Mouse (Mus musculus) neutrophil, adult 83 days (primary cell): ENCODE results near the gene Olfr679. TPM values are rescaled to one million over a fixed set of nuclear protein-coding genes. Genes with fewer than 3 reads are reported as not detected.

Experiments
- total RNA-seq, 2 experiments: library from RNA; stranded (reverse); gene quantifications; one replicate each; pipeline ENCODE4 v1.2.4; 2023

Gene Olfr679
- not detected for total RNA-seq

GRCm38 (mm10) chr7:105080905-105081304, at the start of gene Olfr679:
Gene Olfr679 (plus strand): TSS chr7:105081205.

DNA sequence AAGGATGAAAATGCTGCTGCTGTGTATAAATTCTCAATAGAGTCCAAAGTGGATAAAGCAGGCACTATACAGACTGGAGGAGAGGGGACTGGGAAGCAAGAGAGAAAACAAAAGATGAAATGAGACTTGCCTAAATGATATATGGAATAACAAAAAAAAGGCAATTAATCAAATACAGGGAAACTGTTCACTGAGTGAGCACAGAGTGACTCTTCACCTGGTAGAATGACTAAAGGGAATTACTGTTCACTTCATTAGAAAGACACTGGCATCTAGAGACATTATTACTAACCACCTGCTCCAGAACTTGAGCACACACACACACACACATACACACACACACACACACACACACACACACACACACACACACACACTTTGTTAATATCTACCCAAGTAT, 48.6 kb upstream of the Olfr679 start, which contains the start of gene Olfr676:
Olfr676 (plus strand) TSS at position 301 of the 400 bp plus-strand sequence.

GRCm38 (mm10) chr7:105064175-105064574, 16.8 kb upstream of the Olfr679 start, which contains the start of gene Olfr678:
Gene Olfr678 (plus strand): TSS chr7:105064475.

DNA sequence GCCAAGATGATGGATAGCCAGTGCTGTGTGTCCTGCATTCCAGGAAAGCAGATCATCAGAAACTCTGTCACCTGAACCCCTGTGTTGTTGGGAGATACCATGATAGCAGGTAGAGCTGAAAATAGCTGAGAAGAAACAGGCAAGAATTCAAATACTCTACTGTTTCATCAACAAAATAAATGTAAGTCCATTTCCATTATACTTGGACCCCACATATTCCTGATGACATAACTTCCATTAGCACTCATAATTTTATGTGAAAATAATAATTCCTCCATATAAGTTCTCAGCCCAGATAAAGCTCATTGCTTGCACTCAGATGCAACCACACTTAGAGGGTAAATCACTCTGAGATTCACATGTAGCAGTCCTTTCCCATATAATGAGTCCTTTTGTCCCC, 11.7 kb downstream of the Olfr679 start, which contains the start of gene Olfr680-ps1:
Olfr680-ps1 (minus strand) TSS at position 101 of the 400 bp plus-strand sequence.

DNA sequence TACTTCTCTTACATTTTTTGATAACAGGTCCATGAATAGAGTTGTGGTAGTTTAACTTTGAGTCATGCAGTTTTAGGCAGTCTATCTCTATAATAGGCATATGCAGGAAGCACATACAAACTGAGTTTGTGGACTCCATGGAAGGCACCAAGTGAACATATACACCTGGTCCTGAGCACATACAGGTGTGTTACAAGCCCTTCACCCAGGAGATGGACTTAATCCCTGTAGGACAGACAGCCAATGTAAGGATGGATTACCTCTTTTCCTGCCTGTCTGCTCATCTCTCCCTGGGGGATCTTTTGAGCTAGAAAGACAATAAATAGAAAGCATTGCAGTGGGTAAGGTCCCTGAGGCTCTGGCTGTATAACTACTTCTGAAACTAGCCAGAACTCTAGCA, 35.5 kb downstream of the Olfr679 start, which contains the start of gene Olfr681:
Olfr681 (plus strand) TSS at position 301 of the 400 bp plus-strand sequence.

Other genes with a start within 250 kb of the Olfr679 start
- gene Usp17lb, start 238.6 kb upstream of the Olfr679 start, total RNA-seq = not detected
- gene Usp17la, start 224.2 kb upstream of the Olfr679 start, total RNA-seq = under 1 TPM in 1 of 2 experiments, not detected in 1; 0.13 TPM
- gene Olfr665, start 203.2 kb upstream of the Olfr679 start, total RNA-seq = not detected
- not detected for gene Olfr666, start 185.3 kb upstream of the Olfr679 start, total RNA-seq
- not detected for gene Olfr667, start 159.7 kb upstream of the Olfr679 start, total RNA-seq
- not detected for gene Olfr668, start 153.1 kb upstream of the Olfr679 start, total RNA-seq
- gene Olfr669, start 147.0 kb upstream of the Olfr679 start, total RNA-seq = not detected
- not detected for gene Olfr670, start 118.6 kb upstream of the Olfr679 start, total RNA-seq
- gene Olfr671, start 102.1 kb upstream of the Olfr679 start, total RNA-seq = not detected
- gene Olfr672, start 79.2 kb upstream of the Olfr679 start, total RNA-seq = not detected
- not detected for gene Olfr675, start 52.7 kb upstream of the Olfr679 start, total RNA-seq
- not detected for gene Olfr676, start 48.5 kb upstream of the Olfr679 start, total RNA-seq
- gene Olfr677, start 29.8 kb upstream of the Olfr679 start, total RNA-seq = not detected
- not detected for gene Olfr678, start 16.7 kb upstream of the Olfr679 start, total RNA-seq
- not detected for gene Olfr680-ps1, start 11.6 kb downstream of the Olfr679 start, total RNA-seq
- gene Olfr681, start 35.6 kb downstream of the Olfr679 start, total RNA-seq = not detected
- gene Olfr683, start 65.8 kb downstream of the Olfr679 start, total RNA-seq = not detected
- gene Olfr684, start 82.4 kb downstream of the Olfr679 start, total RNA-seq = not detected
- not detected for gene Olfr685, start 104.8 kb downstream of the Olfr679 start, total RNA-seq
- not detected for gene Olfr686, start 126.3 kb downstream of the Olfr679 start, total RNA-seq
- gene Olfr688, start 206.9 kb downstream of the Olfr679 start, total RNA-seq = not detected
- not detected for gene Olfr689, start 230.0 kb downstream of the Olfr679 start, total RNA-seq